ENCODE assay signal across 9 mouse cellular contexts in genomic region chr13:64410604-64411003, GRCm38 (mm10). TPM values are rescaled to one million over a fixed set of nuclear protein-coding genes. Genes with fewer than 3 reads are reported as not detected.
DNase-seq lines count a peak whose midpoint lies in the region; ATAC-seq lines count a peak whose summit lies in the region.
"Had no signal": no experiment of that assay in that cellular context is flagged by ENCODE, and none has a peak within 500 bp of the region (broad histone marks: within the 10 kb centered on the region; RNA-seq: fewer than 3 reads in every experiment).

No protein-coding gene starts in this region.

- H3K9me3 ChIP-seq in liver, embryonic 13.5 days (replicated peaks) = no peaks in the 10 kb centered on the region
- no peaks in the 10 kb centered on the region for H3K9me3 ChIP-seq in midbrain, embryonic 13.5 days

- H3K4me1 ChIP-seq in liver, embryonic 13.5 days (replicated peaks) = peaks cover 47% of the 10 kb centered on the region
- H3K4me1 ChIP-seq in midbrain, embryonic 13.5 days (replicated peaks) = no peaks in the 10 kb centered on the region

- peak overlapping the region; percentile 46 for H3K9ac ChIP-seq in liver, embryonic 13.5 days
- no peak overlapping the region for H3K9ac ChIP-seq in midbrain, embryonic 13.5 days (replicated peaks)

- intact Hi-C loops in heart, postnatal 14 days (cut with DNase I) = no loop called here

- 16% methylated on average over 5 of the region's 5 CpGs for WGBS in liver, embryonic 13.5 days (ENCODE audit: insufficient replicate concordance)
- WGBS in midbrain, embryonic 13.5 days = 83% methylated on average over 5 of the region's 5 CpGs

- H3K27ac ChIP-seq in liver, embryonic 13.5 days = peak overlapping the region; percentile 93
- H3K27ac ChIP-seq in midbrain, embryonic 13.5 days = no peak overlapping the region

- peak; percentile 85 for ATAC-seq in common myeloid progenitor, adult 5-6 weeks (replicated peaks; ENCODE audit: low read depth, poor library complexity, severe bottlenecking)
- peak; percentile 74 for ATAC-seq in liver, embryonic 13.5 days (ENCODE audit: low read depth)
- no peak for ATAC-seq in midbrain, embryonic 13.5 days

- H3K36me3 ChIP-seq in liver, embryonic 13.5 days = no peaks in the 10 kb centered on the region
- H3K36me3 ChIP-seq in midbrain, embryonic 13.5 days = no peaks in the 10 kb centered on the region

- peak overlapping the region; percentile 56 for H3K4me2 ChIP-seq in liver, embryonic 13.5 days
- H3K4me2 ChIP-seq in midbrain, embryonic 13.5 days (replicated peaks) = no peak overlapping the region

- H3K4me3 ChIP-seq in liver, embryonic 13.5 days (replicated peaks) = no peak overlapping the region
- no peak overlapping the region for H3K4me3 ChIP-seq in midbrain, embryonic 13.5 days (replicated peaks)

- no peaks in the 10 kb centered on the region for H3K27me3 ChIP-seq in liver, embryonic 13.5 days
- H3K27me3 ChIP-seq in midbrain, embryonic 13.5 days = no peaks in the 10 kb centered on the region

- peak; percentile 48 for DNase-seq in heart, adult 11 months
- no peak for DNase-seq in heart, postnatal 14 days
- no peak for DNase-seq in liver, embryonic 13.5 days
- peak; percentile 58 to 79 for DNase-seq in thymus, adult 18-20 months
- no peak for DNase-seq in cerebellum, postnatal 36 days
- DNase-seq in cerebellum, adult 9-10 months = no peak
- DNase-seq: kidney, adult 18-20 months had no signal

RNA-seq across cellular contexts. Expression of gene Cdk20, which starts 21.5 kb away (rescaled TPM):
- 1 to 10 TPM; 3.4 to 5.0 TPM for total RNA-seq in heart, postnatal 14 days (2021)
- total RNA-seq in common myeloid progenitor, adult 5-6 weeks (2017) = 0.34 and 4.9 TPM in 2 replicates
- polyA plus RNA-seq in liver, embryonic 13.5 days (2015; fragmentation: Nextera tagmentation; extraction: Ambion mirVana) = 3.7 and 3.8 TPM in 2 replicates
- 16.6 and 19.4 TPM in 2 replicates for polyA plus RNA-seq in midbrain, embryonic 13.5 days (2015; fragmentation: Nextera tagmentation; extraction: Ambion mirVana)

RNA-seq across cellular contexts. Expression of gene Ctsl, which starts 39.9 kb away (rescaled TPM):
- total RNA-seq in heart, postnatal 14 days (2021) = 100 to 1,000 TPM; 260 to 267 TPM
- 52.0 and 75.0 TPM in 2 replicates for total RNA-seq in common myeloid progenitor, adult 5-6 weeks (2017)
- polyA plus RNA-seq in liver, embryonic 13.5 days (2015; fragmentation: Nextera tagmentation; extraction: Ambion mirVana) = 125 and 152 TPM in 2 replicates
- 104 TPM in 2 replicates for polyA plus RNA-seq in midbrain, embryonic 13.5 days (2015; fragmentation: Nextera tagmentation; extraction: Ambion mirVana)

Comparison
In these comparisons a context has a peak if more than half of its experiments do, and no peak if none do; other contexts are left out.
1. DNase-seq: peak in heart, adult 11 months (single experiment) and thymus, adult 18-20 months (2 of 2); none in heart, postnatal 14 days (0 of 2), liver, embryonic 13.5 days (single experiment), cerebellum, postnatal 36 days (0 of 2) and cerebellum, adult 9-10 months (single experiment).